Mouse (Mus musculus): ENCODE measurements at regions not wholly inside any gene's neighbourhood (a gene's known extent, or its start where the extent isn't known, plus 50 kb on each side); places are given as distances from the start of the nearest gene placed in this dataset.

GRCm38 (mm10) chr12:71481899-71482593, 172.4 kb downstream of the Dact1 start:
- Histone ChIP-seq H3K4me1 (replicated peaks; ENCODE audit: control insufficient read depth, insufficient read depth, low read length) (no peaks in the 10 kb centered on the region), H3K27ac (ENCODE audit: control insufficient read depth, insufficient read depth, low read length) (no peak overlapping the region), H3K4me3 (ENCODE audit: control insufficient read depth, insufficient read depth, low read length) (no peak overlapping the region), H3K27me3 (ENCODE audit: control insufficient read depth, insufficient read depth, low read length) (no peaks in the 10 kb centered on the region), H3K36me3 (ENCODE audit: control insufficient read depth, insufficient read depth, low read length) (no peaks in the 10 kb centered on the region)
- no peak for TF ChIP-seq POLR2A (IDR thresholded peaks at IDR 0.05; ENCODE audit: control insufficient read depth, extremely low read depth, insufficient read depth, low read length, poor library complexity)
- TF ChIP-seq CTCF (IDR thresholded peaks at IDR 0.05; ENCODE audit: borderline replicate concordance, control insufficient read depth, extremely low read depth, insufficient read depth, low read length, poor library complexity) = no peak
- 82% methylated on average over 9 of the region's 9 CpGs for WGBS
- no peak for DNase-seq

DNA sequence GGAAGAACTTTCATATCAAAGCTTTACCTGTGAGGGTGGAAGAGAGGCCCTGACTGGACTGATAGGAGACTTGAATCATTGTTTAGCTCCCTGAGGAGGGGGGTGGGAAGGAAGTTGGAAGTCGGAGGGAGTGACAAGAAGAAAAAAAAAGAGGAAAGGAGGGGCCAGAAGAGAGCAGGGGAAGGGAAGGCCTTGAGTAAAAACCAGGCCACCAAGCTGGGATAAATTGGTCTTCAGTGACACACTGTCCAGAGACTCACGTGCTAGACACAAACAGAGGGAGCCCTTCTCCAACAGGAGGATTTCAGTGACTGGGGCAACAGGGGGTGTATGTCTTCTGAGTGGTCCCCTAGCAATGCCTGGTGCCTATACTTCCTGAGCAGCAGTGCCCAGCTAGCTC, 172.9 kb downstream of the Dact1 start:
- Histone ChIP-seq H3K4me1 (replicated peaks; ENCODE audit: control insufficient read depth, insufficient read depth, low read length) (no peaks in the 10 kb centered on the region), H3K27ac (ENCODE audit: control insufficient read depth, insufficient read depth, low read length) (no peak overlapping the region), H3K4me3 (ENCODE audit: control insufficient read depth, insufficient read depth, low read length) (no peak overlapping the region), H3K27me3 (ENCODE audit: control insufficient read depth, insufficient read depth, low read length) (no peaks in the 10 kb centered on the region), H3K36me3 (ENCODE audit: control insufficient read depth, insufficient read depth, low read length) (no peaks in the 10 kb centered on the region)
- 51% methylated on average over 2 of the region's 2 CpGs for WGBS
- TF ChIP-seq CTCF (IDR thresholded peaks at IDR 0.05; ENCODE audit: borderline replicate concordance, control insufficient read depth, extremely low read depth, insufficient read depth, low read length, poor library complexity) = no peak
- no peak for DNase-seq

GRCm38 (mm10) chr12:71483536-71484165, 174.0 kb downstream of the Dact1 start:
- no peak for DNase-seq
- 94% methylated on average over 7 of the region's 7 CpGs for WGBS
- TF ChIP-seq POLR2A (IDR thresholded peaks at IDR 0.05; ENCODE audit: control insufficient read depth, extremely low read depth, insufficient read depth, low read length, poor library complexity) = no peak
- TF ChIP-seq CTCF (IDR thresholded peaks at IDR 0.05; ENCODE audit: borderline replicate concordance, control insufficient read depth, extremely low read depth, insufficient read depth, low read length, poor library complexity) = no peak
- Histone ChIP-seq H3K27ac (ENCODE audit: control insufficient read depth, insufficient read depth, low read length) (no peak overlapping the region), H3K27me3 (ENCODE audit: control insufficient read depth, insufficient read depth, low read length) (no peaks in the 10 kb centered on the region), H3K36me3 (ENCODE audit: control insufficient read depth, insufficient read depth, low read length) (no peaks in the 10 kb centered on the region), H3K4me3 (ENCODE audit: control insufficient read depth, insufficient read depth, low read length) (no peak overlapping the region), H3K4me1 (replicated peaks; ENCODE audit: control insufficient read depth, insufficient read depth, low read length) (no peaks in the 10 kb centered on the region)

DNA sequence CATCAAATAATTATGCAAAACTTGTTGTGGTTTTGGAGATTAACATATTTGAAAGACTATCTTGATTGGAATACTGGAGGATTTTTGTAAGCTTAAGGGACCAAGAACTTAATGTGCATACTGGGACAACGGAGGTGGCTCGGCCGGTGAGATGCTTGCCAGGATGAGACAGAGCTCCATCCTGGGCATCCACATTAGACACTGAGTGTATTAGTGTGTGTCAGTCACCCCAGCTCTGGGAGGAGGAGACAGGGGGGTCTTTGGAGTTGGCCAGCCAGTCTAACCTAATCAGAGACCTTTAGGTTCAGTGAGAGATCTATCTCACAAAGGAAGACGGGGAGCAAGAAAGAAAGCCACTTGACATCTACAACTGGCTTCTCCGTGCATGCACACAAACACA, 174.6 kb downstream of the Dact1 start:
- no peaks in the 10 kb centered on the region for H3K36me3 ChIP-seq (ENCODE audit: control insufficient read depth, insufficient read depth, low read length)
- no peaks in the 10 kb centered on the region for H3K4me1 ChIP-seq (replicated peaks; ENCODE audit: control insufficient read depth, insufficient read depth, low read length)
- no peak for TF ChIP-seq CTCF (IDR thresholded peaks at IDR 0.05; ENCODE audit: borderline replicate concordance, control insufficient read depth, extremely low read depth, insufficient read depth, low read length, poor library complexity)
- WGBS = 96% methylated on average over 5 of the region's 5 CpGs
- no peaks in the 10 kb centered on the region for H3K27me3 ChIP-seq (ENCODE audit: control insufficient read depth, insufficient read depth, low read length)
- H3K4me3 ChIP-seq (ENCODE audit: control insufficient read depth, insufficient read depth, low read length) = no peak overlapping the region
- H3K27ac ChIP-seq (ENCODE audit: control insufficient read depth, insufficient read depth, low read length) = no peak overlapping the region
- no peak for DNase-seq

DNA sequence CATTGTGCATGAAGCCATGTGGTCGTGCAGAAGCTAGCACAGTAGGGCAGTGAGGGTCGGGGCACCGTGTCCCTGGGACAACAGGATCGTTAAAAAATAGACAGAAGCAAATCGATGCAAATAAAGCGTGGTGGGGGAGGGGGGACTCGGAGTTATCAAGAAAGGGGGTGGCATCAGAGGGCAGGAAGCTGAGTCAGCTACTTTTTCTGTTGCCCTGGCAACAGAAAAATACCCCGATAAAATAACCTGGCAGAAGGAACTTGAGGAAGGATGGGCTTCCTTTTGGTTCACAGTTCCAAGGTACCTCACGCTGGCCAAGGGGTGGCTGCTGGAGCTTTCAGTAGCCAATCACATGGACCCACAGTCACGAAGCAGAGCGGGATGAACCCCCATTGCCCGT, 176.4 kb downstream of the Dact1 start:
- TF ChIP-seq POLR2A (IDR thresholded peaks at IDR 0.05; ENCODE audit: control insufficient read depth, extremely low read depth, insufficient read depth, low read length, poor library complexity) (no peak), CTCF (IDR thresholded peaks at IDR 0.05; ENCODE audit: borderline replicate concordance, control insufficient read depth, extremely low read depth, insufficient read depth, low read length, poor library complexity) (no peak)

GRCm38 (mm10) chr12:71487591-71488435, 178.1 kb downstream of the Dact1 start:
- DNase-seq = no peak
- H3K27me3 ChIP-seq (ENCODE audit: control insufficient read depth, insufficient read depth, low read length) = no peaks in the 10 kb centered on the region
- H3K36me3 ChIP-seq (ENCODE audit: control insufficient read depth, insufficient read depth, low read length) = no peaks in the 10 kb centered on the region
- H3K4me1 ChIP-seq (replicated peaks; ENCODE audit: control insufficient read depth, insufficient read depth, low read length) = no peaks in the 10 kb centered on the region
- H3K4me3 ChIP-seq (ENCODE audit: control insufficient read depth, insufficient read depth, low read length) = no peak overlapping the region
- TF ChIP-seq POLR2A (IDR thresholded peaks at IDR 0.05; ENCODE audit: control insufficient read depth, extremely low read depth, insufficient read depth, low read length, poor library complexity) = no peak
- no peak overlapping the region for H3K27ac ChIP-seq (ENCODE audit: control insufficient read depth, insufficient read depth, low read length)
- WGBS = 87% methylated on average over 6 of the region's 6 CpGs

More for the DNA sequence above, 176.4 kb downstream of the Dact1 start:
- H3K4me1 ChIP-seq (replicated peaks; ENCODE audit: control insufficient read depth, insufficient read depth, low read length) = no peaks in the 10 kb centered on the region
- WGBS = 87% methylated on average over 12 of the region's 12 CpGs
- no peak overlapping the region for H3K27ac ChIP-seq (ENCODE audit: control insufficient read depth, insufficient read depth, low read length)
- no peak overlapping the region for H3K4me3 ChIP-seq (ENCODE audit: control insufficient read depth, insufficient read depth, low read length)
- no peaks in the 10 kb centered on the region for H3K27me3 ChIP-seq (ENCODE audit: control insufficient read depth, insufficient read depth, low read length)
- H3K36me3 ChIP-seq (ENCODE audit: control insufficient read depth, insufficient read depth, low read length) = no peaks in the 10 kb centered on the region
- DNase-seq = no peak
